Mouse (Mus musculus) lung, embryonic 16.5 days (tissue): ENCODE data around the gene Fam234b. TPM values are rescaled to one million over a fixed set of nuclear protein-coding genes. Genes with fewer than 3 reads are reported as not detected.

ENCODE experiments used
- ATAC-seq: fragments of 200-750 bp; cut with Nextera tagmentation; 2 replicates; pipeline ENCODE4 v1.8.0; 2017; ENCODE audit warnings: low read depth, mild to moderate bottlenecking, moderate library complexity
- H3K27ac ChIP-seq: fragments of 300-500 bp; sonication (generic); 2 replicates; pipeline ENCODE4 v1.5.1; 2014; ENCODE audit warnings: mild to moderate bottlenecking, control low read depth, low read length
- H3K27me3 ChIP-seq: fragments of 300-500 bp; sonication (generic); 2 replicates; pipeline ENCODE4 v1.6.1; 2014; ENCODE audit warnings: low read depth, low read length, mixed read lengths; ENCODE audit not compliant: control insufficient read depth, insufficient read depth
- H3K36me3 ChIP-seq: fragments of 300-500 bp; sonication (generic); 2 replicates; pipeline ENCODE4 v1.6.1; 2014; ENCODE audit warnings: low read length; ENCODE audit not compliant: control insufficient read depth, insufficient read depth
- H3K4me1 ChIP-seq: fragments of 300-500 bp; sonication (generic); replicated peaks from 2 replicates; pipeline ENCODE4 v1.6.1; 2014; ENCODE audit warnings: low read length, mixed read lengths; ENCODE audit not compliant: control insufficient read depth, insufficient read depth
- H3K4me2 ChIP-seq: fragments of 300-500 bp; sonication (generic); 2 replicates; pipeline ENCODE4 v1.6.1; 2014; ENCODE audit warnings: low read depth, low read length, control low read depth
- H3K4me3 ChIP-seq: fragments of 300-500 bp; sonication (generic); 2 replicates; pipeline ENCODE4 v1.5.1; 2014; ENCODE audit warnings: mild to moderate bottlenecking, low read length, control low read depth
- H3K9ac ChIP-seq: fragments of 300-500 bp; sonication (generic); 2 replicates; pipeline ENCODE4 v1.6.1; 2014; ENCODE audit warnings: low read length, control low read depth
- H3K9me3 ChIP-seq: fragments of 300-500 bp; sonication (generic); 2 replicates; pipeline ENCODE4 v1.6.1; 2016; ENCODE audit warnings: low read length; ENCODE audit not compliant: control insufficient read depth
- WGBS: fragments of 180-500 bp; shearing (Covaris S2); extraction: QIAGEN DNeasy Blood & Tissue Kit; methylation state at CpG from one replicate; pipeline ENCODE4 v1.1.7; 2014; 5-methylcytosine and 5-hydroxymethylcytosine counted together
- polyA plus RNA-seq: library from polyadenylated mRNA; unstranded; fragments of >200 nt; fragmentation: Nextera tagmentation; extraction: Ambion mirVana; gene quantifications from 2 replicates; pipeline ENCODE4 v1.2.1, GENCODE M21; 2015

The Fam234b gene
- polyA plus RNA-seq, 1 experiment from 2014 or later, result 26.0 TPM

DNA sequence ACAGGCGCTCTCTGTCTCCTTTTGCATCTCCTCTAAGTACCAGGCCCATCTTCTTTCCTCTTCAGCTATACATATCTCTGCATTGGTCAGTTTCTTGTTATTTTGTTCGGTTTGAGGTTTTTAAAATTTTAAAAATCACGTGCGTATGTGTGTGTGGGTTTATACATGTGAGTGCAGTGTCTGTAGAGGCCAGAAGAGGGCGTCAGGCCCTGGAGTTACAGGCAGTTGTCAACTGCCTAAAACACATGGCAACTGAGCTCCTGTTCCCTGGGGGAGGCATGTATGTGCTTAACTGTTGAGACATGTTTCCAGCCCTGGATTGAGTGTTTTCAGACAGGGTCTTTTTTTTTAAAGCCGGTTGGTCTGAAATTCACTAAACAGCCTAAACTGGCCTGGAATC is 4.9 kb downstream of the Fam234b start:
- H3K9me3 ChIP-seq, result no peaks in the 10 kb centered on the region
- no peak overlapping the region for H3K27ac ChIP-seq
- H3K9ac ChIP-seq, result no peak overlapping the region
- no peaks in the 10 kb centered on the region for H3K36me3 ChIP-seq
- no peaks in the 10 kb centered on the region for H3K27me3 ChIP-seq
- H3K4me3 ChIP-seq, result no peak overlapping the region
- no peak overlapping the region for H3K4me2 ChIP-seq
- 89% methylated on average over 6 of the region's 6 CpGs for WGBS
- peaks cover 15% of the 10 kb centered on the region for H3K4me1 ChIP-seq
- ATAC-seq, result no peak

DNA sequence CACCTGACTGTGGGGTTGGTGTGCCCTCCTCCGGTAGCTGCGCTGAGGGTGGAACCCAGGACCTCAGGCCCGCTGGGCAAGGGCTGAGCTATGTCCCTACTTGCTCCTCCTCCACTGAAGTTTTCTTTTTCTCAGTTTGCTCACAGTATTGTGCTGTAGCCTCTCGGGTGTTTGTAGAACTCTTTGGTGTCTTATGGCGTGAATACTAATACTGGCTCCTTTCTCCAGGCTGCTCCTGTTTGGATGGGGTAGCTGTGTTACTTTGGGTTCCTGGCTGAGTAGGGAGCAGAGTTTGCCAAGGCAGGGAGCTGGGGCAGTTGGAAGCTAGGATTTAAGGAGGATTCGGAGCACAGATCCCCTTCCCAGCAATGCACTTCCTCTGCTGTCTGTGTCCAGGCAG is 6.0 kb downstream of the Fam234b start:
- Histone ChIP-seq H3K4me3 (no peak overlapping the region), H3K27ac (no peak overlapping the region), H3K4me1 (peaks cover 11% of the 10 kb centered on the region), H3K9ac (no peak overlapping the region), H3K27me3 (no peaks in the 10 kb centered on the region), H3K4me2 (no peak overlapping the region), H3K36me3 (no peaks in the 10 kb centered on the region), H3K9me3 (no peaks in the 10 kb centered on the region)
- WGBS, result 68% methylated on average over 6 of the region's 6 CpGs
- no peak for ATAC-seq

DNA sequence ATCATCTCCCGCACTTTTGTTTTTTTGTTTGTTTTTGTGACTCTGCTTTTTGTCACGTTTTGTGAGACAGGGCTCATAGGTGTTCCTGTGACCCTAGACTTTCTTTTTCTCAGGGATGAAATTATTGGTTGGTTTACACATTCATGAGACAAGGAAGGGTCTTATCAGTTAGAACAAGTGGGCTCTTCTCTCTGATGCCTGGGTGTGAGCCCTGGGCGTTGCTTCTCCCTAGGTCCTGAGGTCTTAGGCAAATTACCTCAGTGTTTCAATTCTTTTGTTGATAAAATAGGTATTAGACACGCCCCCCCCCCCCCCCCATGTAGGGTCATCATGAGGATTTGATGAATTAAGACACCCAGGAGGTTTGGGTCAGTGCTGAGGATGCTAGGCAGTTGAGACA is 7.1 kb downstream of the Fam234b start:
- Histone ChIP-seq H3K4me2 (no peak overlapping the region), H3K4me3 (no peak overlapping the region), H3K27me3 (no peaks in the 10 kb centered on the region), H3K27ac (no peak overlapping the region), H3K9ac (no peak overlapping the region), H3K9me3 (no peaks in the 10 kb centered on the region), H3K36me3 (no peaks in the 10 kb centered on the region), H3K4me1 (peaks cover 3% of the 10 kb centered on the region)
- 68% methylated on average over 4 of the region's 4 CpGs for WGBS
- ATAC-seq, result no peak

DNA sequence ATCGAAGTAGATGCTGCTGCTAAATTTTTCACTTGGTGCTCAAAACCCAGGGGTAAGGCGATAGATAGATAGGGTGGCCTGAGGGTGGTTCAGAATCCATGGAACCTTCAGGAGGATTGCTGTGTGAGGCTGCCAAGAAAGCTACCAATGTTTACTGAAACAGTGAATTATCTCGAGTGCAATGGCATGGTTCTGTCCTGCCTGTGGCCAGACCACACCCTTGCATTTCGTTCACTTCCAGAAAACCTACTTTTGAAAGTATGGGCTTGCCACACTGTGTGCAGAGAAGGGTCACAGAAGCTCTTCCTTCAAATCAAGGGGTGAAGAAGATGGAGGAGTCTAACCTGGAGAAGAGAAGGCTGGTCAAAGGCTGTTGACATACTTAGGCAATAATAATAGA is 8.0 kb downstream of the Fam234b start:
- no peak overlapping the region for H3K27ac ChIP-seq
- WGBS, result 60% methylated on average over 4 of the region's 4 CpGs
- no peaks in the 10 kb centered on the region for H3K27me3 ChIP-seq

DNA sequence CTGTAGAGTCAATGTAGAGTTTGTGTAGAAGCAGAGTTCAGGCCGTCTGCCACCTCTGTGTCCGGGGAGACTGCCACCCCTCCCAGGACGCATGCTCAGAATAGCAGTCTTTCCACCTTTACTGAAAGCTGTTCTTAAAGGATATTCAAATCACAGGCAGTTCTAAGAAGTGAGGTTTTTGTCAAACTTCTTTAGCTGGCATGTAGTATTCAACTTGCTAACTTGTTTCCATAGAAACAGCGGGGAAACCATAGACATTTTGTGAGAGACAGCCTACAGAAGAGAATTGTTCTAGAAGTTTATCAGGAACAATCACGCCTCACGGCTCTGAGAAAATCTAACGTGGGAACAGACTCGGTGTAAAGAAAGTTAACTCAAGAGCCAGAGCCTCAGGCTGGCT is 9.1 kb downstream of the Fam234b start:
- Histone ChIP-seq H3K9ac (no peak overlapping the region), H3K4me3 (no peak overlapping the region), H3K36me3 (no peaks in the 10 kb centered on the region), H3K9me3 (no peaks in the 10 kb centered on the region), H3K4me1 (no peaks in the 10 kb centered on the region; the same call in 1 of the 2 replicates), H3K27me3 (no peaks in the 10 kb centered on the region), H3K4me2 (no peak overlapping the region), H3K27ac (no peak overlapping the region)
- 67% methylated on average over 8 of the region's 8 CpGs for WGBS
- ATAC-seq, result no peak

More for the DNA sequence above, 8.0 kb downstream of the Fam234b start:
- Histone ChIP-seq H3K4me1 (no peaks in the 10 kb centered on the region; the same call in none of the 2 replicates), H3K9me3 (no peaks in the 10 kb centered on the region), H3K36me3 (no peaks in the 10 kb centered on the region), H3K4me3 (no peak overlapping the region), H3K4me2 (no peak overlapping the region), H3K9ac (no peak overlapping the region)
- ATAC-seq, result no peak

DNA sequence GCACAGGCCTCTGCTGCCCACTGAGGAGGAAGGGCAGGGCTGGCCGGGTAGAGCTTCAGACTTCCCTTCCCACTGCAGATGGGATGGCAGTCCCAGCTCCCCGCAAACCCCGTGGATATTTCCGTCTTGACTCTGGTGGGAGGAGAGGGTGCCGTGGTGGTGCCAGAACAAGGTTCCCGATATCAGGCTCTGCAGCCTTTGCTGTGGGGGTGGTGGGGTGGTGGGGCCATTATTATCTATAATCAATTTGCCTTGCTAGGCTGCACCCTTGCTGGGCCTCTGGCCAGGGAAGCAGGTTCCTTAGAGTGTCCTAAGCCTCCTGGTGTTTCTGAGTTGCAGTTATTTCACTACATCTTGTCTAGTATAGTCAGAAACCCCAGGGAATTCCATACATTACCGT is 13.4 kb downstream of the Fam234b start:
- H3K4me2 ChIP-seq, result no peak overlapping the region
- H3K27ac ChIP-seq, result no peak overlapping the region
- no peak overlapping the region for H3K4me3 ChIP-seq
- no peaks in the 10 kb centered on the region for H3K27me3 ChIP-seq
- H3K9me3 ChIP-seq, result no peaks in the 10 kb centered on the region
- peaks cover 3% of the 10 kb centered on the region; the same call in 1 of the 2 replicates for H3K36me3 ChIP-seq
- no peaks in the 10 kb centered on the region for H3K4me1 ChIP-seq
- 76% methylated on average over 7 of the region's 7 CpGs for WGBS
- H3K9ac ChIP-seq, result no peak overlapping the region
- ATAC-seq, result no peak

DNA sequence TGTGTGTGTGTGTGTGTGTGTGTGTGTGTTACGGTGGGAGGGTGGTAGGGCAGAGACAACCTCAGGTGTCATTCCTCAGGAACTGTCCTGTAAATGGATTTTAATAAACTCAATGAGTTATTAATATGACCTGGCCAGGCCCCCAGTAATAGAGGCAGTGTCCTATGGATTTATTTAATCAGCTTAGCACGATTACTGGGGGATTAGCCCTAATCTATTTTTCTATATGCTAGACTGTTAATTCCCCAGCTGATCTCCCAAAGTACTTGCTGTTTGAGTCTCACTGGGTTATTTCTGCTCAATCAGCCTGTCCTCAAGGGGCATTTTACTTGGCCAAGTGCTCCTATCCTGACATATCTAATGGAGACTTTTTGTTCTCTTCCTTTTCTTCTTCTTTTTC is 14.9 kb downstream of the Fam234b start:
- H3K27me3 ChIP-seq, result no peaks in the 10 kb centered on the region
- no peak overlapping the region for H3K27ac ChIP-seq
- ATAC-seq, result no peak
- H3K4me1 ChIP-seq, result no peaks in the 10 kb centered on the region
- H3K9me3 ChIP-seq, result no peaks in the 10 kb centered on the region
- H3K4me3 ChIP-seq, result no peak overlapping the region
- H3K36me3 ChIP-seq, result peaks cover 3% of the 10 kb centered on the region; the same call in 1 of the 2 replicates
- H3K4me2 ChIP-seq, result no peak overlapping the region
- H3K9ac ChIP-seq, result no peak overlapping the region
- WGBS, result 66% methylated on average over 2 of the region's 2 CpGs

DNA sequence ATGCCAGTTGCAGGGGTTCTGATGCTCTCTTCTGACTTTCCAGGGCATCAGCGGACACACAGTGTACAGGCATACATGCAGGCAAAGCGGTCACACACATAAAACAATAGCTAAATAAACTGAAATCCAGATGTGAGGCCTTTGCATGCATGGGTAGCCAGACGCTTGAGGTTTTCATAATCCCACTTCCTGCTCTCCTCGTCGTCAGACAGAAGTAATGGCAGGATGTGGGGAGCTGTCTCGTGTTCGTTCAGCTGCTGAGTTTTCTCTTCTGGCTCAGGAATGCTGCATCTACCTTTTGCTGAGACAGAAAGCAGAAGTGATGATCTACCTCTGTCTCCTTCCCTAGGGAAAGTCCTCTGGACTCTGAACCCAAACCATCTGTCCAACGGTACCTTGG is 20.6 kb downstream of the Fam234b start:
- 51% methylated on average over 8 of the region's 8 CpGs for WGBS
- H3K9ac ChIP-seq, result no peak overlapping the region
- H3K27me3 ChIP-seq, result no peaks in the 10 kb centered on the region
- no peak overlapping the region for H3K4me3 ChIP-seq
- no peak for ATAC-seq
- H3K4me2 ChIP-seq, result no peak overlapping the region
- H3K4me1 ChIP-seq, result no peaks in the 10 kb centered on the region
- H3K27ac ChIP-seq, result no peak overlapping the region
- H3K9me3 ChIP-seq, result no peaks in the 10 kb centered on the region
- peaks cover 3% of the 10 kb centered on the region; the same call in 1 of the 2 replicates for H3K36me3 ChIP-seq

DNA sequence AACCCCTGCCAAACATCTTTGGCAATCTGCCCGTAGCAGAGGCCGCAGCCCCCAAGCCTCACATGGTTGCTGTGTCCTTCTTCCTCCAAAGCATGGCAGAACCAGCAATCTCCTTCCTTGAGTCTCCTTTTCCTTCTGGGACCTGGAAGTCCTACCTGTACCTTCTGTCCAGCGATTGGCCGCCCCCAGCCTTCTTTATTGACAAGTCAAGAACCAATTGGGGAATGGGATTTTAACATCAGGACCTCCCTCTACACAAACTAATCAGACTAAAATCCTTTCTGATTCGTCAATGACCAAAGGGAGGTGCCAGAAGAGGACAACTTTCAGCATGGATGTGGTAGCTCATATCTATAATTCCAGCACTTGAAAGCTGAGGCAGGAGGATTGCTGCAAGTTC is 22.1 kb downstream of the Fam234b start:
- Histone ChIP-seq H3K9ac (no peak overlapping the region), H3K4me3 (no peak overlapping the region), H3K27ac (no peak overlapping the region), H3K27me3 (no peaks in the 10 kb centered on the region), H3K4me1 (no peaks in the 10 kb centered on the region), H3K9me3 (no peaks in the 10 kb centered on the region), H3K4me2 (no peak overlapping the region), H3K36me3 (no peaks in the 10 kb centered on the region)
- ATAC-seq, result no peak
- WGBS, result 78% methylated on average over 5 of the region's 5 CpGs

DNA sequence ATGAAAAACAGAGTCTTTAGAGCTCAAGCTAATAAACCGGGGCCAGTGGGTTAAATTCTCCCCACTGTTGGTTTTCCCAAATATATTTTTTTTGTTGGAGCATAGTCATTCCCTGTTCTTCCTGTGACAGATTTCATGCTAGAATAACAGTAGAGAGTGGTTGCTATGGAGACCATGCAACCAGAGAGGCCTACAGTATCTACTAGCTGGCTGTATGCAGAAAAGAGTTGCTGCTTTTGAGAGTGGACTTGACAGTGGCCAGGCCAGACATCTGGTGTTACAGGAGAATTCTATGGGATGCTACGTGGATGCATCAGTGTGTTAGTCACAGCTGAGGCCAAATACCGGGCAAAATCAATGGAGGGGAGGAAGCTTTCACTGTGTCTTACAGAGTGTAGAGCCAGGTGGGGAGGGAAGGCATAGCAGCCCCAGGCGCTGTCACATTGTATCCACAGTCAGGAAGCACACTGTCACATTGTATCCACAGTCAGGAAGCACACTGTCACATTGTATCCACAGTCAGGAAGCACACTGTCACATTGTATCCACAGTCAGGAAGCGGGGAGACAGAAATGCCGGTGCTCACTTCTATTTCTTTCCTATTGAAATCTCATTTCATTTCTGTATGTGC is 26.1 kb downstream of the Fam234b start:
- Histone ChIP-seq H3K36me3 (no peaks in the 10 kb centered on the region), H3K4me3 (no peak overlapping the region), H3K9me3 (no peaks in the 10 kb centered on the region), H3K9ac (no peak overlapping the region), H3K27me3 (no peaks in the 10 kb centered on the region), H3K27ac (no peak overlapping the region; the same call in 1 of the 2 replicates), H3K4me1 (no peaks in the 10 kb centered on the region), H3K4me2 (no peak overlapping the region)
- ATAC-seq, result peak; percentile 28; the same call in 1 of the 2 replicates
- WGBS, result 62% methylated on average over 6 of the region's 6 CpGs
